Mouse (Mus musculus): Measurements from ENCODE around the gene Cldn34c3.
"Not testable (repeated sequence)": the region's sequence is repeated elsewhere in the genome, so short reads cannot be mapped to it uniquely, and the experiment has no call there.

Gene Cldn34c3

GRCm38 (mm10) chrX:123793365-123793764, at the start of gene Cldn34c3:
TSS of gene Cldn34c3 (plus strand) at chrX:123793665.
- not testable (repeated sequence) for DNase-seq (ENCODE audit: low read depth)

Measured in 416B (cell line).